10 mouse cellular contexts compared by ENCODE assay signal in the genomic region with DNA sequence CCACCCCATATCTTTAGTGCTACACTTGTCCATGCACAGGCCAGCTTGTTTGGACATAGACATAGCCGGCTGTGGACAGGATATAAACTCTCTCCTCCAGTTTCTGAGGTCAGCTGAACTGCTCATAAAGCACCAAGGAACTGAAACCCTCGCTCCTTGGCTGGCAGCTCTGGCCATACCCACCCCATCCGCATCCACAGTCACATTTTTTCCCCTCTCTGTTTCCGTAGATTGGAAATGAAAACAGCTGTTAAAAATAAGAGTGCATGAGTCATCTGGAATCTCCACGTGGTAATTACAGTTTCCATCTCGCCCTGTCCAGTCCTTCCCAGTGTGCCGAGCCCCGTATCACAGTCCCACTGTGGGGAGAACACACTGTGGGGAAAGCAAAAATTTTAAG.
DNase-seq lines count a peak whose midpoint lies in the region; ATAC-seq and TF ChIP-seq lines count a peak whose summit lies in the region.
"Had no signal": no experiment of that assay in that cellular context is flagged by ENCODE, and none has a peak within 500 bp of the region (broad histone marks: within the 10 kb centered on the region; RNA-seq: fewer than 3 reads in every experiment).

No protein-coding gene starts in this region.

- H3K4me1 ChIP-seq in liver, postnatal 0 days (ENCODE audit: insufficient read depth), result peaks cover 11% of the 10 kb centered on the region
- peaks cover 10% of the 10 kb centered on the region for H3K4me1 ChIP-seq in hindbrain, embryonic 12.5 days
- peaks cover 5% of the 10 kb centered on the region; the same call in 1 of the 2 replicates for H3K4me1 ChIP-seq in forebrain, embryonic 14.5 days (ENCODE audit: control insufficient read depth, insufficient read depth, low read length)

- H3K36me3 ChIP-seq in liver, postnatal 0 days (replicated peaks; ENCODE audit: insufficient read depth, low read length), result no peaks in the 10 kb centered on the region
- H3K36me3 ChIP-seq in hindbrain, embryonic 12.5 days, result no peaks in the 10 kb centered on the region
- no peaks in the 10 kb centered on the region for H3K36me3 ChIP-seq in forebrain, embryonic 14.5 days (ENCODE audit: control insufficient read depth, insufficient read depth, low read length)

- WGBS in liver, postnatal 0 days (ENCODE audit: insufficient replicate concordance), result 50% methylated on average over 8 of the region's 8 CpGs
- 65% methylated on average over 8 of the region's 8 CpGs for WGBS in hindbrain, embryonic 12.5 days
- WGBS in forebrain, embryonic 14.5 days, result 62% methylated on average over 8 of the region's 8 CpGs

- no peak overlapping the region for H3K4me3 ChIP-seq in liver, postnatal 0 days (ENCODE audit: low read depth, low read length)
- no peak overlapping the region for H3K4me3 ChIP-seq in hindbrain, embryonic 12.5 days
- no peak overlapping the region for H3K4me3 ChIP-seq in forebrain, embryonic 14.5 days (ENCODE audit: low read depth, low read length)

- intact Hi-C loops in gastrocnemius, postnatal 36 days (cut with DNase I), result no loop called here

- H3K27me3 ChIP-seq in liver, postnatal 0 days (ENCODE audit: insufficient read depth, low read length), result no peaks in the 10 kb centered on the region
- H3K27me3 ChIP-seq in hindbrain, embryonic 12.5 days, result no peaks in the 10 kb centered on the region
- H3K27me3 ChIP-seq in forebrain, embryonic 14.5 days (replicated peaks; ENCODE audit: control insufficient read depth, insufficient read depth, low read length), result no peaks in the 10 kb centered on the region

- H3K27ac ChIP-seq in liver, postnatal 0 days (ENCODE audit: low read depth), result no peak overlapping the region
- H3K27ac ChIP-seq in hindbrain, embryonic 12.5 days, result no peak overlapping the region
- H3K27ac ChIP-seq in forebrain, embryonic 14.5 days (ENCODE audit: low read depth, low read length), result no peak overlapping the region
- H3K27ac ChIP-seq: liver, embryonic 14.5 days had no signal

- TF ChIP-seq EP300 in liver, postnatal 0 days (IDR thresholded peaks at IDR 0.05; ENCODE audit: low read depth), result no peak

- peak; percentile 24 for DNase-seq in adrenal gland, postnatal 14 days
- no peak for DNase-seq in adrenal gland, postnatal 4 days (ENCODE audit: low spot score in 2 of 2)
- DNase-seq in 3134 (ENCODE audit: extremely low read depth, insufficient read length, low spot score), result peak; percentile 74
- DNase-seq in gastrocnemius, postnatal 36 days, result peak; percentile 45 to 46
- no peak for DNase-seq in liver, postnatal 0 days
- no peak for DNase-seq in forebrain, embryonic 14.5 days (ENCODE audit: low spot score)
- no peak for DNase-seq in layer of hippocampus, postnatal 25 days (ENCODE audit: extremely low spot score in 1 of 2, low spot score in 1 of 2)
- DNase-seq: cerebellum, adult 2 months had no signal

- peak; percentile 13; the same call in 1 of the 2 replicates for ATAC-seq in liver, postnatal 0 days
- ATAC-seq in hindbrain, embryonic 12.5 days (ENCODE audit: low FRiP score), result no peak
- no peak for ATAC-seq in forebrain, embryonic 14.5 days

- no peak overlapping the region for H3K9ac ChIP-seq in liver, postnatal 0 days (replicated peaks)
- H3K9ac ChIP-seq in hindbrain, embryonic 12.5 days, result no peak overlapping the region
- H3K9ac ChIP-seq in forebrain, embryonic 14.5 days (ENCODE audit: low read length), result no peak overlapping the region
- H3K9ac ChIP-seq: liver, embryonic 14.5 days had no signal

- no peak overlapping the region for H3K4me2 ChIP-seq in liver, postnatal 0 days (ENCODE audit: low read depth, low read length)
- no peak overlapping the region for H3K4me2 ChIP-seq in hindbrain, embryonic 12.5 days (replicated peaks)
- no peak overlapping the region for H3K4me2 ChIP-seq in forebrain, embryonic 14.5 days (ENCODE audit: low read length)

- no peak for TF ChIP-seq CTCF in liver, postnatal 0 days (IDR thresholded peaks at IDR 0.05; ENCODE audit: low read depth)

- no peaks in the 10 kb centered on the region for H3K9me3 ChIP-seq in liver, postnatal 0 days (ENCODE audit: low read length)
- no peaks in the 10 kb centered on the region for H3K9me3 ChIP-seq in hindbrain, embryonic 12.5 days (replicated peaks)
- H3K9me3 ChIP-seq in forebrain, embryonic 14.5 days (replicated peaks; ENCODE audit: control insufficient read depth, low read length), result no peaks in the 10 kb centered on the region

Comparison
In these comparisons a context has a peak if more than half of its experiments do, and no peak if none do; other contexts are left out.
1. DNase-seq: peak in adrenal gland, postnatal 14 days (single experiment), 3134 (single experiment) and gastrocnemius, postnatal 36 days (2 of 2); none in adrenal gland, postnatal 4 days (0 of 2), liver, postnatal 0 days (single experiment), forebrain, embryonic 14.5 days (single experiment) and layer of hippocampus, postnatal 25 days (0 of 2).